Mouse (Mus musculus) intestine, postnatal 0 days (tissue): Measurements from ENCODE around the gene Otud4. TPM values are rescaled to one million over a fixed set of nuclear protein-coding genes. Genes with fewer than 3 reads are reported as not detected.
"Not testable (repeated sequence)": the region's sequence is repeated elsewhere in the genome, so short reads cannot be mapped to it uniquely, and the experiment has no call there.

Source experiments
- ATAC-seq: fragments of 200-750 bp; cut with Nextera tagmentation; 2 replicates; pipeline ENCODE4 v1.8.0; 2017; ENCODE audit warnings: mild to moderate bottlenecking, moderate TSS enrichment, moderate library complexity
- H3K27ac ChIP-seq: fragments of 300-500 bp; sonication (generic); 2 replicates; pipeline ENCODE4 v1.5.1; 2014; ENCODE audit warnings: mild to moderate bottlenecking, low read depth, low read length, moderate library complexity
- H3K27me3 ChIP-seq: fragments of 300-500 bp; sonication (generic); replicated peaks from 2 replicates; pipeline ENCODE4 v1.6.1; 2014; ENCODE audit warnings: low read length, mixed read lengths; ENCODE audit not compliant: control insufficient read depth, insufficient read depth
- H3K36me3 ChIP-seq: fragments of 300-500 bp; sonication (generic); 2 replicates; pipeline ENCODE4 v1.6.1; 2014; ENCODE audit warnings: mild to moderate bottlenecking, moderate library complexity; ENCODE audit not compliant: control insufficient read depth, insufficient read depth
- H3K4me1 ChIP-seq: fragments of 300-500 bp; sonication (generic); replicated peaks from 2 replicates; pipeline ENCODE4 v1.6.1; 2014; ENCODE audit warnings: antibody characterized with exemption, low read length, mixed read lengths; ENCODE audit not compliant: control insufficient read depth, insufficient read depth
- H3K4me2 ChIP-seq: fragments of 300-500 bp; sonication (generic); replicated peaks from 2 replicates; pipeline ENCODE4 v1.6.1; 2014; ENCODE audit warnings: low read depth, mild to moderate bottlenecking, moderate library complexity
- H3K4me3 ChIP-seq: fragments of 300-500 bp; sonication (generic); 2 replicates; pipeline ENCODE4 v1.5.1; 2014; ENCODE audit warnings: low read depth, low read length
- H3K9ac ChIP-seq: fragments of 300-500 bp; sonication (generic); 2 replicates; pipeline ENCODE4 v1.6.1; 2014; ENCODE audit warnings: mild to moderate bottlenecking, low read depth, low read length
- H3K9me3 ChIP-seq: fragments of 300-500 bp; sonication (generic); 2 replicates; pipeline ENCODE4 v1.6.1; 2016; ENCODE audit warnings: mixed run types; ENCODE audit not compliant: control insufficient read depth
- CTCF ChIP-seq: sonication (generic); IDR thresholded peaks from 2 replicates; pipeline ENCODE4 v1.5.1; 2016; ENCODE audit warnings: low read depth, mild to moderate bottlenecking, control low read depth, antibody characterized with exemption, moderate library complexity
- WGBS: fragments of 180-500 bp; shearing (Covaris S2); extraction: QIAGEN DNeasy Blood & Tissue Kit; methylation state at CpG from one replicate; pipeline ENCODE4 v1.1.7; 2014; 5-methylcytosine and 5-hydroxymethylcytosine counted together
- polyA plus RNA-seq: library from polyadenylated mRNA; unstranded; fragments of >200 nt; fragmentation: Nextera tagmentation; extraction: Ambion mirVana; gene quantifications from 2 replicates; pipeline ENCODE4 v1.2.1, GENCODE M21; 2015

The Otud4 gene
- polyA plus RNA-seq, 1 experiment from 2014 or later = 6.0 TPM

GRCm38 (mm10) chr8:79650158-79650814 is 10.9 kb downstream of the Otud4 start:
- H3K9me3 ChIP-seq = no peaks in the 10 kb centered on the region
- H3K4me1 ChIP-seq = no peaks in the 10 kb centered on the region
- H3K27ac ChIP-seq = no peak overlapping the region
- no peak overlapping the region for H3K4me2 ChIP-seq
- no peaks in the 10 kb centered on the region for H3K27me3 ChIP-seq
- peaks cover 14% of the 10 kb centered on the region for H3K36me3 ChIP-seq
- no peak for ATAC-seq
- WGBS = 76% methylated on average over 1 of the region's 1 CpGs
- H3K4me3 ChIP-seq = no peak overlapping the region
- H3K9ac ChIP-seq = no peak overlapping the region
- TF ChIP-seq CTCF = peak; percentile 71

GRCm38 (mm10) chr8:79653736-79654135 is 14.3 kb downstream of the Otud4 start:
- H3K36me3 ChIP-seq = peaks cover 23% of the 10 kb centered on the region
- 82% methylated on average over 4 of the region's 4 CpGs for WGBS

GRCm38 (mm10) chr8:79658715-79659114 is 19.3 kb downstream of the Otud4 start:
- 90% methylated on average over 4 of the region's 4 CpGs for WGBS
- not testable (repeated sequence) for H3K27me3 ChIP-seq, ATAC-seq, H3K9me3 ChIP-seq, H3K4me3 ChIP-seq, H3K27ac ChIP-seq, H3K4me1 ChIP-seq, H3K9ac ChIP-seq, H3K4me2 ChIP-seq
- peaks cover 45% of the 10 kb centered on the region for H3K36me3 ChIP-seq

More at GRCm38 (mm10) chr8:79653736-79654135, 14.3 kb downstream of the Otud4 start:
- Histone ChIP-seq H3K4me1 (no peaks in the 10 kb centered on the region), H3K9ac (no peak overlapping the region), H3K9me3 (no peaks in the 10 kb centered on the region), H3K27me3 (no peaks in the 10 kb centered on the region), H3K4me3 (no peak overlapping the region), H3K4me2 (no peak overlapping the region), H3K27ac (no peak overlapping the region)
- no peak for ATAC-seq
- no peak for TF ChIP-seq CTCF

DNA sequence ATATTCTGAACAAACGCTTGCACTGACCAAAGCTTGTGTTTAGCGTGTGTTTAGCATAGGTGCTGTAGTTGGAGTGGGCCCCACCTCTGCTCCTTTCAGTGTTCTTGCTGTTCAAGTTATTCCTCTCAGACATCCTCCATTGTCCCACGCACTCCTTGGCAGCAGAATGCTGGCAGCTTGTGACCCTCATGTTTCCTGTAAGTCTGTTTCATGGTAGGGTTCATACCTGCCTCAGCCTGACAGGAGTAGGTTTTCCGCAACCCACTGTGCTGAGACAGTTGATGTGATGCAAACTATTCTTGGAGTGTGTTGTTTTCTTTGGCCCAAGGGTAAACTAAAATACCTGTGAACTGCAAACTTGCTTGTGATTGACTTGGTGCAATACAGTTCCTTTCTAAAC is 37.0 kb downstream of the Otud4 start:
- ATAC-seq = no peak
- H3K27ac ChIP-seq = no peak overlapping the region
- WGBS = 77% methylated on average over 4 of the region's 4 CpGs
- H3K4me3 ChIP-seq = no peak overlapping the region
- H3K9me3 ChIP-seq = no peaks in the 10 kb centered on the region
- no peak for TF ChIP-seq CTCF
- no peak overlapping the region for H3K4me2 ChIP-seq
- no peak overlapping the region for H3K9ac ChIP-seq
- H3K27me3 ChIP-seq = no peaks in the 10 kb centered on the region
- peaks cover 24% of the 10 kb centered on the region for H3K36me3 ChIP-seq
- no peaks in the 10 kb centered on the region for H3K4me1 ChIP-seq

DNA sequence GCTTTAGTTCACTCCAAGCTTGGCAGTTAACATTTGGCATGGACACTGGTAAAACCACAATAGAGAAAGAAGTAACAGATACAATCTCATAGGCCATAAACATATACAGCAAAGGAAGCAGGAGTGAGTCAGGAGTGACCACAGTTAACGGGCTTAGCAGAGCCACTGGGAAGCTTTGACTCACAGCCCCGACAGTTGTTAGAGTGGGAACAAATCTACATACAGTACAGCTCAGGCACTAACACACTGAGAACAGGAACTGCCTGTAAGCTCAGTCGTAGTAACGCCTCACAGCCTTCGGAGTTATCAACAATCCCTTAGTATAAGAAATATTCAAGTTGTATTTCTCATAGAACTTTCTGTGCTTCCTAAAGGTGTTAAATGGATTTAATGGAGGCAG is 39.6 kb downstream of the Otud4 start:
- Histone ChIP-seq H3K9ac (no peak overlapping the region), H3K4me3 (no peak overlapping the region), H3K36me3 (peaks cover 8% of the 10 kb centered on the region), H3K9me3 (no peaks in the 10 kb centered on the region), H3K4me1 (no peaks in the 10 kb centered on the region), H3K27ac (no peak overlapping the region), H3K4me2 (no peak overlapping the region), H3K27me3 (no peaks in the 10 kb centered on the region)
- no peak for ATAC-seq
- TF ChIP-seq CTCF = no peak
- WGBS = 72% methylated on average over 5 of the region's 5 CpGs

DNA sequence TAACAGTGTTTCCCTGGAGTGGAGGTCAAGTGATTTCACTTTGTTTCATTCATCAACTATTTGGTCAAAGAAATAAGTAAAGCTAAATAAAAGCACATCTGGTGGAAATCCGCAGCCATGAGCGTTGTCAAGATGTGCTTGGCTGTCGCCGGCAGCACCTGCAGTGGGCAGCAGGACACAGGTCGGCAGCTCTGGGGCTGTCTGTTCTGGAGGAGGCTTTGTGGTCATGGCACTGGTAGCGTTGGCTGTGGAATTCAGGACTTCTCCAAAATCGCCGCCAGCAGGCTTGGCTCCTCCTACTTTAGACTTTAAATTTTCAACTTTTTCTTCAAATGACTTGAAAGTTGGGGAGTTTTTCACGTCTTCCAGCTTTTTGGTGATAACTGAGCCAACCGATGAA is 40.7 kb downstream of the Otud4 start:
- Histone ChIP-seq H3K4me2 (peak overlapping the region; percentile 76), H3K4me3 (peak overlapping the region; percentile 48), H3K36me3 (peaks cover 13% of the 10 kb centered on the region)
- not testable (repeated sequence) for H3K9ac ChIP-seq, H3K27me3 ChIP-seq, H3K9me3 ChIP-seq, H3K27ac ChIP-seq, ATAC-seq, H3K4me1 ChIP-seq
- WGBS = 37% methylated on average over 10 of the region's 10 CpGs
